Mouse (Mus musculus) 3T3-L1 (cell line): ENCODE results near the gene Tst.

Experiments
- DNase-seq: peaks from one replicate; pipeline ENCODE4 v3.0.0-alpha.2; 2015; ENCODE audit warnings: low read depth, low spot score

Gene Tst

DNA sequence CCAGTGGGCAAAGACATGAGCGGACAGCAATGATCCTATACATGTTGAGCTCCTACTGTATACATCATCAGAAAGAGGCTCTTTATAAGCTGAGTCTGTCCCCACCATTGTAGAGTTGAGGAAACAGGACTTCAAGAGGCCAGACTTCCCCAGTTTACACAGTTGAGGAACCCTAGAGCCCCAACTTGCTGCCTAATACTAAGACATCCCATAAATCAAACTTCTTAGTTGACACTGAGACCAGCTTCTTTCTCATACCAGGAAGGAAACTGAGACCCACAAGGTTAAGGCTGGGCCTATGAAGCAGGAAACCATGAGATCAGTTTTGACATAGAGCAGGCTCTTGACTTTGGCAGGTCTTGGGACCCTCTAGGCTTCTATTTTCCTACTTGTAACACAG, 20.1 kb downstream of the Tst start:
- DNase-seq = no peak

DNA sequence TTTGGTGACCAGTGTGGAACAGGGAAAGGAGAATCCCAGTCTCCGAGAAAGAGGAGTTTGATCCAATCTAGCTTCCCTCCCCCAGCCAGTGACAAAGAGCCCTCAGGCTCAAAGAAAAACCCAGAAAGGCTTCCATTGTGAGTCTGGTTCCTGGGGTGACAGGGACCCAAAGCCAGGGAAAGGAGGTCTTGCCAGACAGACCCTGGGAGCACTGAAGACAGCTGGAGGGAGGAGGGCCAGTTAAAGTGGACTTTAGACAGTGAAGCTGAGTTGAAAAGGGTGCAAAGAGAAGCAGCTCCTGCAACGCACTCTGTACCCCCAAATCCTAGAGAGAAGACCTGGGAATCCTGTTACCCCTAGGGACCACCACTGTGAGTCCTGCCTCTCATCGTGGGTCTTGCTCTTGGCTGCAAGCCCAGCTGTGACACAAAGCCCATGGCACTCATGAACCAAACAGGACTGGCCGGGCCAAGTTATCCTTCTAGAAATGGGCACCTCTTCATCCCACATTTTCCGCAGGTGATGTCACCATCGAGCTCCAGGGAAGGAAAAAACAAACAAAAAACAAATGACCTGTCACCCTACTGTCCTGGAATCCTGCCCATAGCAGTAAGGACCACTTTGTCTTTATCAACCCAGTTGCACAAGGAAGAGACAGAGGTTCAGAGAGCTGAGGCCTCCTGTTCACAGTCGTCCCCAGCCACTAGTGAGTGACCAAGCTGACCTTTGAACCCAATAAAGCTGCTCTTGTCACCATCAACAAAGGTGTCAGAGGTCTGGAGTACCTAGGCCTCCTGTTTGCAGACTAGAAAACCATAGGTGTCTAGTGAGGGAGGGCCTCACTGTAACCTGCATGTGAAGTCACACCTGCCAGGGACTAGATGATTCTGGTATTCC, 21.2 kb downstream of the Tst start:
- no peak for DNase-seq

DNA sequence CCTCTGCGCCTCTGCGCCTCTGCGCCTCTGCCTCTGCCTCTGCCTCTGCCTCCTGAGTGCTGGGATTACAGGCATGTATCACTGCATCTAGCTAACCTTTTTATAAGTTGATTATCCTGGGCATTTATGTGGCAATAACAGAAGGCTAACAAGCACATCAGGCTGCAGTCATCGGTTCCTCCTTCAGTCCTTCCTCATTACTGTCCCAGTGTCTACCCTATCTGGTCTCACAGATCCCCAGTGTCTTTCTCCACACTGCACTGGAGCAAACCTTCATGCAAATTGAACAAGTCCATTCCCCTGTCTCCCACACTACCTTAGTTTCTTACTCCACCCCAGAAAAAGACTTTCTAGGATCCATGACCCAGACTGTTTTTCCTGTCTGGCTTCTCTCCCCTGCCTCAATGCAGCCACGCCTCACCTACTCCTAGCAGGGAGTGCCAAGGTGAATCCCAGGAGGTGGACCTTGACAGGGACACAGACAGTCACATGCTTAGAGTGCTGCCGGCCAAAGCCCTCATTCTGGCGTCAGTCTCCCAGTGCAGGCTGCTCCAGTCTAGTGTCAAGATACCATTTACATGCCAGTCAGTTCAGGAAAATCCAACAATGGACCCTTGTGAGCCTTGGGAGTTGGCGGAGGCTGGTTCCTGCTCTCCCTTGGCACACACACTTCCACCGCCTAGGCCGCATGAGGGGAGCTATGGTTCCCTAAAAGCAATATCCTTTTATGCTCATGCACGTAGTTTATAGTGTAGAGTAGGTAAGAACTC, 22.1 kb downstream of the Tst start:
- DNase-seq = no peak

DNA sequence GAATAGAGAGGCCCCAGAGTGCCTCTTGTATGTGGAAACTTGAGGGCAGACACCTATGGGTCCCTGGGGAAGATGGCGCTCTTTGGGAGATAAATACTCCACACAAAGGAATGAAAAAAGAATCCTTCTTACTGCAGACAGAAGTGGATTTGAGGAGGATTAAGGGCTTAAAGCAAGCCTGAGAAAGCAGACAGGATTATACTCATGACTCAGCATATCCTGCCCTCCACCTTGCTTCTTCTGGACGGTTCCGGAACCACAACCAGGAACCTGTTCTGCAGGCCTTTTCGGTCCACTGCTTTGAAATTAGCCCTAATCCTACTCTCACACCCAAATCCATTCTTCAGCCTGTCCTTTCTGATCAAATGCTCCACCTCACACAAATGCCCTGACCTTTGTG, 23.6 kb downstream of the Tst start:
- DNase-seq = no peak

DNA sequence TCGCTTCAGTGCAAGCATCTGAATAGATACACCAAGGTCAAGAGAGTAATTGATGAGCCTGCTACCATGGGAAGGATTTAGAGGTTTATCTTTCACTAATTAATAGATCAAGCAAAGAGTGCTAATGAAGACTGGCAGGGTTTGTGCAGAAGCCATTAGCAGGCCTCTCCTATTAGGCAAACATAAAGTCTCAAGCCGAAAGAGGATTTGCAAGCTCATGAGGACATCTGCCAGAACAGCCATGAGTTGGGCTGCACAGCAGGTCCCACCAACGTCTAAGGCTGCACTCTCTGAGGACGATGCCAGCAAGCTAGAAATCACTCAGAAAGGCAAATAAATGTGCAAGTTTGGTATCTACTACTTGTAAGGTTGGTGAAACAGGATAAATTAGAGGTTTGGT, 25.0 kb downstream of the Tst start:
- DNase-seq = no peak

DNA sequence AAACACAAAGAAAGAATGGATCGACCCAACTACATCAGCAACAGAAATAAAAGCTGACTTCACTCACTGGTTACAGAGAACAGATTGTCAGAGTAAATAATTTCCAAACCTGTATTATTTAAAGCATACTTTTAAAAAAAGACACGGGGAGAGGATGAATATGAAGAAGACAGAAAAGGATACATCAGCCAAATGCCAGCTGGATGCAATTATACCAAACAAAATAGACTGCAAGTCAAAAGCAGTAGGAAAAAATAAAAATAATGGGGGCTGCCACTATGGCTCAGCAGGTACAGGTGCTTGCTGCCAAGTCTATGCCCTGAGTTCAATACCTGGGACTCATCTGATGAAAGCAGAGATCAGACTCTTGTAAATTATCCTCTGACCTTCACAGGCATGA, 25.5 kb downstream of the Tst start:
- DNase-seq = no peak

DNA sequence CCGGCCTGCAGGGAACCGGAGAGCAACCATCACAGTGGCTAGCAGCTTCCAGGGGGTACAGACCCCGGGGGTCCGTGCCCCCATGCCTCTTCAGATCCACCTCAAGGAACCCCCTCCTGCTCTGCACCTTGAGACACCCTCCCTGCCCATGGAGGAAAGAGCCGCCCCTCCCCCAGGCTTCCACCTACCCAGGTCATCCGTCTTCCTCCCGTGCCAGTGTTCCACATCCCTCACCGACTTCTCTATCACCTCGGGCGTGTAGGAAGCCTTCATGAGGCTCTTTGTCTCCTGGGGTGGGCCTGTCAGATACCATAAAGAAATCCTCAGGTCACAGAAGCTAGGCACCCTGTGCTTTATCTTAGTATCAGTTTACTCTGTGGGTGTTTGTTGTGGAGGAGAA, 27.2 kb downstream of the Tst start:
- DNase-seq = no peak

DNA sequence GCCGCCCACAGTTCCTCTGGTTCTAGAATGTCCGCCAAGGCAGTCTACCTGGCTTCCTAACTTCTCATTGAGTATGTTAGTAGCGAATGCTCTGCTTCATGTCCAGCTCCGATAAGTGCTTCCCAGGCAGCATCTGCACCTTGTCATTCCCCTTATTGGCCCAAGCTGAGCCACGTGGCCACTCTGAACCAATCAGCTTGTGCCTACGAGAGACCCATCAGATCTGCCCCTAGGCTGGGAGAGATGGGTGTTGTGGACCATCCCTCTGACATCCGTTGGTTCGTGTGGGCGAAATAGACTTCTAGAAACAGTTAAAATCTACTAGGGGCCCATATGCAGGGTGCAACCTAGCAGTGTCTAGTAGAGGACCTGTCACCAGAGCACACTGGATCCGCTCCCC, 27.8 kb downstream of the Tst start:
- no peak for DNase-seq

DNA sequence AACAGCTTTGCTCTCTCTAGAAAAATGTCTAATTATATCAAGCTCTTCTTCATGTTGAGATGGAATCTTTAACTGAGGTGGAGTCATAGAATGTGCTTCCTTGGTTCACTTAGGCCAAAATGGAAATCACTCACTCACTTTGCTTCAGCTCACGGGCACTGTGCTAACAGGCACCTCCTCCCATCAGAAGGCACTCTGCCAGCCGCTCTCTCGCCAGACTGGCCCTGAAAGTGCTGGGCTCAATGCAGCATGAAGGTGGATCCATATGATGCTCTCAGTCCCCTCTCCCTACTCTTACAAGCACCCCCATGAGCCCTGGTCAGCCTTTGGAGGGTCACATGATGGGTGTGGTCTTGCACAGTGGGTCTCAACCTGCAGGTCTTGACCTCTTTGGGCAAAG, 31.5 kb downstream of the Tst start:
- no peak for DNase-seq

DNA sequence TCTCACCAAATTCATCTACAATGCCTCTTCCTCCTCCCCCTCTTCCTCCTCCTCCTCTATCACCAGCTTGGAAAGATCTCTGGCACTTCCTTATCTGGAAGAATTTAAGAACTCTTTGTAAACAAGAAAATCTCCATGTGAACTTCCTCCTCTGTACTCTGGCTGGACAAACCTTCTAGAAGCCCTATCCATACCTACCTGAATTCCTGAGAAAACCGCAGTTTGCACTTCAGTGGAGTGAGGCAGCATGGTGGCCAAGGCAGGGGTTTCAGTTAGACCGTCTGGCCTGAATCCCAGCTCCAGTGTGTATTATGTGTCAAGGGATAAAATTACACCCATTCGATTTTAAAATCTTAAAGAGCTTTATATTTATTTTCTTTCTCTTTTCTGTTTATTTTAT, 32.9 kb downstream of the Tst start:
- DNase-seq = no peak

DNA sequence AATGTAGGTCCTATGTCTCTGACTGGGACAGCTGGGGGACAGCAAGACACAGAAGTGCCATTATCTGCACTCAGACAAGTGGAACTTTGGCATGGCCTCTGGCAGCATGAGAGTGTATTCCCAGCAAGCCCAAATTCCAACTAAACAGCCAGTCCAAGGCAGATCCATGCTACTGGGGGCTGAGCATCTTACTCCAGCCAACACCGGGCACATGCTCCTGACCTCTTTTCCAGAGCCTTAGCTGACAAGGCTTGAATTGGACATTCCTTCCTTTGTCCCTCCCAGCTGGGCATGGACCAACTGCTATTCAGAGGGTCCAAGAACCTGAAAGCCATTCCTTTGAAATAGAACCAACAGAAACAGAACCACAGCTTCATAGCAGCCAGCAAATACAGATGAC, 36.1 kb downstream of the Tst start:
- DNase-seq = no peak

DNA sequence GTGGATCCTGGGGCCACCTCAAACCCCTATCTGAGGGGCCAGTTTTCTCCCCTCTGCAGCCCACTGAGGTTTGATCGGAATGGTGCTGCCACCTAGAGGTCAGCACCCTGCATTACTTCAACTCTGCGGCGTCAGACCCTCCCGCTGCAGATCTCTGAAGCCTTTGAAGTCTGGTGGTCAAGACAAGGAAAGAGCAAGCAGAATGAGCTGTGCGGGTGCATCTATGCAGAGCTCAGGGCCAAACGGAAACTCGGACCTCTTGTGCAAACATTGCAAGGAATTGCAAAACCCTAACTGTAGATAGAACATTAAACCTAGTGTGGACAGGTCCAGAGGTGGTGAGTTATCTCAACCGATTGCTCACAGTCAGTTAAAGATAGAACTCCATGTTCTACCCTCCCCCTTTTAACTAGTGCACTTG, 36.8 kb downstream of the Tst start:
- DNase-seq = peak; percentile 48

DNA sequence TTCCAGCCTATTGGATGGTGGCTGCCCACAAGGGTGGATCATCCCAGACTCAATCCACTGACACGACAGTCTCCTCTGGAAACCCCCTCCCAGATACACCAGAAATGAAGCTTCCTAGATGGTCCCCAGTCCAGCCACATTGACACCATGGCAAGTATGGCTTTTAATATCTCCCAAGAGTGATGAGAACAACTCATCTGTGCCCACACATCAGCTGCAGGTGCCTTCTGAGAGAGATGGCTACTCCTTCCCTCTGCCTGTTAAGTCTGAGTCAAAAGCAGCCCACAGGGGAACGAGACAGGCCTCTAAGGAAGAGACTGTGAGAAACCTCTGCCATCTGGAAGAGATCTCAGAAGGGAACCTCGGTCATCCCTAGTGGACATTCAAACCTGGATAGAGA, 37.9 kb downstream of the Tst start:
- DNase-seq = no peak

DNA sequence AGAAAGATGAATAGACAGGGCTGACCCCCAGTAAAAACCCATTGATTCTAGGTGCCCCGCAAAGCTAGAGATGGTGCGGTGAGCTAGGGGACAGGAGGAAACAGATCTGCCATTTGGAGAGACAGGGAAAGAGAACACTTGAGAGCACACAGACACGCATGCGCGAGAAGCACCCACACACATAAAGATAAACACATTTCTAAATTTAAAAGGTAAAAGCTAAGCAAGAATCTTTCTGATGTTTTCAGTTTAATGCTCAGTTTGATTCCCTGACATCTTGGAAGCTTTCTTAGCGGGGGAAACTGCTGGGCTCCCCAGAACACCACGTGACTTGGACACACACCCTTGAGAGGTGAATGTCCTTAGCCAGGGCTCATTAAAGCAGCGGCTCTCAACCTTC, 38.8 kb downstream of the Tst start:
- DNase-seq = no peak

DNA sequence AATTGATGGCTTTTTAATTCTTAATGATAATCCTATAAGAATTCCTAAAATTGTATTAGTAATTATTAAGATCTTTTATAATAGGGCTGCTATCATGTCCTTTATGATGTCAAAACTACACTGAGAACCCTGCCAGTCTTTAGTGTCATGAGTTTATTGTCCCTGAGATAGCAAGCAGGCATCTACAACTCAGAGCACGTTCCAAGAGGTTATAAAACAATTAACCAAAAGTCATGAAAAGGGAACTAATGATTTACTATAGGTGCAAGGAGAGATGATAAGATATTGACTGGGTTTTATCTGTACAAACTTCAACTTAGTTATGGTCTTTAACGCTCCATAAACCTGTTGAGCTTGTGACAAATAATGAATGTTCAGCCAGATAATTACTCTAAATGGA, 39.8 kb downstream of the Tst start:
- no peak for DNase-seq

DNA sequence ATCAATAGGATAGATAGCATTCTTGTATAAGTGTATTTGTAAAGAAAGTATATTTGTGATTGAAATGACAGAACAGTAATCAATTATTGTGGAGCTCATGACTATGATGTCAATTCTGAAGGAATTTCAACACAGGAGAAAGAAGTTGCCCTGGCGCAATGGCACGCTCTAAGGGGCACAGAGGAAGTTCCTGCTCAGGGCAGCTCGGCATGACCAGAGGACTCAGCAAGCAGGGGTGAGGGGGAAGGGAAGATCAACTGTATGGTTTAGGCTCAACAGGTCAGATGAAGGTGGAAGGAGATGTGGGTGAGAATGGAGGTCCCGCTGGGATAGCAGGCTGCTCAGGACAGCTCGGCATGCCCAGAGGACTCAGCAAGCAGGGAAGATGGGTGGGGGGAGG, 50.2 kb downstream of the Tst start:
- DNase-seq = no peak

DNA sequence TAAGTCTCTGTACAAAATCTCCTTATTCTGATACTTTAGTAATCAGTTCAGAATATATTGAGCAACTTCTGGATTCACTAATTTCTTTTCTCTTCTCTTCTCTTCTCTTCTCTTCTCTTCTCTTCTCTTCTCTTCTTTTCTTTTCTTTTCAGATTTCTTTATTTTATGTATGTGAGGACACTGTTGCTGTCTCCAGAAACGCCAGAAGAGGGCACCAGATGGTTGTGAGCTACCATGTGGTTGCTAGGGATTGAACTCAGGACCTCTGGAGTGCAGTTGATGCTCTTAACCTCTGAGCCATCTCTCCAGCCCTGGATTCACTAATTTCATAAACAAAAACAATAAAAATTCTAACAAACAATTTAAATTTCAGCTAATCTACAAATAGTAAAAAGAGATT, 50.7 kb downstream of the Tst start:
- peak; percentile 69 for DNase-seq

DNA sequence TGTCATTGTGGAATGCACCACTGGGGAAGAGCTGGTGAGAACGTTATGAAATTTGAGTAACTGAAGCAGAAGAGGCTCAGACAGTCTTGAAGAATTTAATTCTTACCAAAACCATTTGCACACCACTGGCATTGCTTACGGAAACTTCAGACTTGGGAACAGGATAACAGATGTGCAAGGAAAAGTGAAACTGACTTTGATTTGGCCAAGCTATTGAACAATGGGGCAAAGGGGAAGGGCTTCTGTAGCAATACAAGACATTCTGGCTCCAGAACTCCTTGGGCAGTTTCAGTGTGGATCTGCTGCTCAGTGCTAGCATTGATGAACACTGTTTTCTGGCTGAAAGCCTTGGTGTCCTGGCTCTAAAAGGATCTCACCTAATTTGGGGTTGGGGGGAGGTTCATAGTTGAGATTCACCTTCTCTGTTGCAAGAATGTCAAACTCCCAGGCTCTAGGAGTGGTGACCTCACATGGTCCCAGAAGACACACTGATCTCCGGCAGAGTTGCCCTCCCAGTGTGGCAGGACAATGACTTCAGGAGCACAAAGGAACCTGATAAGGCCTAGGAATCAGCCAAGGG, 54.0 kb downstream of the Tst start:
- DNase-seq = peak; percentile 6
